Mouse (Mus musculus) stomach, embryonic 14.5 days (tissue): ENCODE results near the gene AI464131. TPM values are rescaled to one million over a fixed set of nuclear protein-coding genes. Genes with fewer than 3 reads are reported as not detected.
A peak's percentile ranks its signal among the peaks of the same experiment; 100 is the strongest.

Source experiments
- ATAC-seq: fragments of 200-750 bp; cut with Nextera tagmentation; 2 replicates; pipeline ENCODE4 v1.8.0; 2017; ENCODE audit warnings: low read depth, moderate TSS enrichment; ENCODE audit not compliant: insufficient number of reproducible peaks, insufficient read depth, low FRiP score
- H3K27ac ChIP-seq: fragments of 300-500 bp; sonication (generic); 2 replicates; pipeline ENCODE4 v1.5.1; 2014; ENCODE audit warnings: mild to moderate bottlenecking, low read length, moderate library complexity, mixed read lengths
- H3K27me3 ChIP-seq: fragments of 300-500 bp; sonication (generic); 2 replicates; pipeline ENCODE4 v1.6.1; 2014; ENCODE audit warnings: low read length, control low read depth, mixed read lengths; ENCODE audit not compliant: control insufficient read depth, insufficient read depth
- H3K36me3 ChIP-seq: fragments of 300-500 bp; sonication (generic); 2 replicates; pipeline ENCODE4 v1.6.1; 2014; ENCODE audit warnings: mild to moderate bottlenecking, control low read depth, low read length, moderate library complexity, mixed read lengths; ENCODE audit not compliant: control insufficient read depth, insufficient read depth
- H3K4me1 ChIP-seq: fragments of 300-500 bp; sonication (generic); 2 replicates; pipeline ENCODE4 v1.6.1; 2014; ENCODE audit warnings: low read length, control low read depth, mixed read lengths; ENCODE audit not compliant: control insufficient read depth, insufficient read depth
- H3K4me2 ChIP-seq: fragments of 300-500 bp; sonication (generic); replicated peaks from 2 replicates; pipeline ENCODE4 v1.6.1; 2014; ENCODE audit warnings: low read depth, low read length, control low read depth
- H3K4me3 ChIP-seq: fragments of 300-500 bp; sonication (generic); 2 replicates; pipeline ENCODE4 v1.5.1; 2014; ENCODE audit warnings: low read depth, low read length, control low read depth
- H3K9ac ChIP-seq: fragments of 300-500 bp; sonication (generic); replicated peaks from 2 replicates; pipeline ENCODE4 v1.6.1; 2014; ENCODE audit warnings: low read depth, mild to moderate bottlenecking, control low read depth, low read length, moderate library complexity, mixed read lengths
- H3K9me3 ChIP-seq: fragments of 300-500 bp; sonication (generic); 2 replicates; pipeline ENCODE4 v1.6.1; 2016; ENCODE audit warnings: low read depth, low read length, control low read depth; ENCODE audit not compliant: control insufficient read depth
- WGBS: fragments of 180-500 bp; shearing (Covaris S2); extraction: QIAGEN DNeasy Blood & Tissue Kit; methylation state at CpG from one replicate; pipeline ENCODE4 v1.1.7; 2014; 5-methylcytosine and 5-hydroxymethylcytosine counted together
- polyA plus RNA-seq: library from polyadenylated mRNA; unstranded; fragments of >200 nt; fragmentation: Nextera tagmentation; extraction: Ambion mirVana; gene quantifications from 2 replicates; pipeline ENCODE4 v1.2.1, GENCODE M21; 2014

The AI464131 gene
- polyA plus RNA-seq, 1 experiment from 2014 or later = 4.8 TPM

GRCm38 (mm10) chr4:41477648-41478160 is 25.2 kb downstream of the AI464131 start:
- Histone ChIP-seq H3K36me3 (peaks cover 4% of the 10 kb centered on the region; the same call in 1 of the 2 replicates), H3K9me3 (no peaks in the 10 kb centered on the region), H3K9ac (no peak overlapping the region), H3K4me1 (peaks cover 16% of the 10 kb centered on the region), H3K27ac (no peak overlapping the region), H3K4me3 (no peak overlapping the region), H3K27me3 (no peaks in the 10 kb centered on the region), H3K4me2 (no peak overlapping the region)
- ATAC-seq = no peak
- WGBS = 81% methylated on average over 9 of the region's 9 CpGs

GRCm38 (mm10) chr4:41471384-41471689 is 31.5 kb downstream of the AI464131 start:
- WGBS = 88% methylated on average over 1 of the region's 1 CpGs
- Histone ChIP-seq H3K27ac (no peak overlapping the region), H3K4me1 (no peaks in the 10 kb centered on the region), H3K9me3 (no peaks in the 10 kb centered on the region), H3K27me3 (no peaks in the 10 kb centered on the region), H3K4me2 (no peak overlapping the region), H3K9ac (no peak overlapping the region), H3K36me3 (no peaks in the 10 kb centered on the region), H3K4me3 (no peak overlapping the region)
- no peak for ATAC-seq

GRCm38 (mm10) chr4:41470684-41471383 is 32.0 kb downstream of the AI464131 start:
- no peak for ATAC-seq
- Histone ChIP-seq H3K4me3 (no peak overlapping the region), H3K4me1 (no peaks in the 10 kb centered on the region), H3K4me2 (no peak overlapping the region), H3K36me3 (no peaks in the 10 kb centered on the region), H3K9ac (no peak overlapping the region), H3K9me3 (no peaks in the 10 kb centered on the region), H3K27me3 (no peaks in the 10 kb centered on the region), H3K27ac (no peak overlapping the region)
- WGBS = 55% methylated on average over 5 of the region's 5 CpGs

GRCm38 (mm10) chr4:41470051-41470683 is 32.7 kb downstream of the AI464131 start:
- WGBS = 57% methylated on average over 7 of the region's 7 CpGs
- Histone ChIP-seq H3K9me3 (no peaks in the 10 kb centered on the region), H3K4me1 (no peaks in the 10 kb centered on the region), H3K27me3 (no peaks in the 10 kb centered on the region), H3K4me2 (no peak overlapping the region), H3K27ac (no peak overlapping the region), H3K9ac (no peak overlapping the region), H3K4me3 (no peak overlapping the region), H3K36me3 (no peaks in the 10 kb centered on the region)
- no peak for ATAC-seq

GRCm38 (mm10) chr4:41469199-41469598 is 33.7 kb downstream of the AI464131 start:
- 81% methylated on average over 10 of the region's 10 CpGs for WGBS
- no peaks in the 10 kb centered on the region for H3K36me3 ChIP-seq
- H3K4me3 ChIP-seq = no peak overlapping the region
- H3K9me3 ChIP-seq = no peaks in the 10 kb centered on the region
- H3K4me2 ChIP-seq = no peak overlapping the region
- no peak overlapping the region for H3K27ac ChIP-seq
- no peaks in the 10 kb centered on the region for H3K4me1 ChIP-seq
- ATAC-seq = no peak
- H3K27me3 ChIP-seq = no peaks in the 10 kb centered on the region
- no peak overlapping the region for H3K9ac ChIP-seq

GRCm38 (mm10) chr4:41468396-41469080 is 34.3 kb downstream of the AI464131 start:
- H3K9me3 ChIP-seq = no peaks in the 10 kb centered on the region
- H3K27me3 ChIP-seq = no peaks in the 10 kb centered on the region
- H3K4me3 ChIP-seq = no peak overlapping the region
- H3K9ac ChIP-seq = no peak overlapping the region
- H3K4me2 ChIP-seq = no peak overlapping the region
- H3K27ac ChIP-seq = no peak overlapping the region
- peaks cover 5% of the 10 kb centered on the region; the same call in 1 of the 2 replicates for H3K4me1 ChIP-seq
- 55% methylated on average over 17 of the region's 17 CpGs for WGBS
- no peaks in the 10 kb centered on the region for H3K36me3 ChIP-seq
- ATAC-seq = no peak

- WGBS = 4% methylated on average over 17 of the region's 17 CpGs
- ATAC-seq = no peak
These were observed 37.6 kb downstream of the AI464131 start for GRCm38 (mm10) chr4:41465287-41465665.

GRCm38 (mm10) chr4:41464345-41465286 is 38.3 kb downstream of the AI464131 start, which contains the start of the genes Kif24 and Nudt2:
TSS of gene Kif24 (minus strand) at chr4:41464887.
TSS of gene Nudt2 (plus strand) at chr4:41465151.
- peak within 1 kb of the TSS; percentile 61; the same call in 1 of the 2 replicates for H3K27ac ChIP-seq
- WGBS = under 1% methylated on average over 70 of the region's 70 CpGs

More at GRCm38 (mm10) chr4:41465287-41465665, 37.6 kb downstream of the AI464131 start:
- Histone ChIP-seq H3K4me1 (peaks cover 7% of the 10 kb centered on the region; the same call in 1 of the 2 replicates), H3K27ac (no peak overlapping the region), H3K36me3 (no peaks in the 10 kb centered on the region), H3K9me3 (no peaks in the 10 kb centered on the region), H3K9ac (peak overlapping the region; percentile 72), H3K27me3 (no peaks in the 10 kb centered on the region), H3K4me2 (peak overlapping the region; percentile 47), H3K4me3 (peak overlapping the region; percentile 73)

More at GRCm38 (mm10) chr4:41464345-41465286, 38.3 kb downstream of the AI464131 start, which contains the start of the genes Kif24 and Nudt2:
- H3K4me3 ChIP-seq = peak within 1 kb of the TSS; percentile 73
- peak; percentile 98 for ATAC-seq
- peak within 1 kb of the TSS; percentile 72 for H3K9ac ChIP-seq
- no peaks in the 10 kb centered on the region for H3K9me3 ChIP-seq
- peaks cover 7% of the 10 kb centered on the region; the same call in 1 of the 2 replicates for H3K4me1 ChIP-seq
- no peaks in the 10 kb centered on the region for H3K27me3 ChIP-seq
- H3K4me2 ChIP-seq = peak within 1 kb of the TSS; percentile 82
- no peaks in the 10 kb centered on the region for H3K36me3 ChIP-seq
